Mouse (Mus musculus) midbrain, embryonic 10.5 days (tissue): Measurements from ENCODE around the gene Noto. TPM values are rescaled to one million over a fixed set of nuclear protein-coding genes. Genes with fewer than 3 reads are reported as not detected.

ENCODE experiments used
- DNase-seq: peaks from one replicate; pipeline ENCODE4 v3.0.0-alpha.2; 2017; ENCODE audit warnings: low spot score
- H3K27ac ChIP-seq: fragments of 300-500 bp; sonication (generic); replicated peaks from 2 replicates; pipeline ENCODE4 v1.5.1; 2016; ENCODE audit warnings: mild to moderate bottlenecking
- H3K27me3 ChIP-seq: fragments of 300-500 bp; sonication (generic); 2 replicates; pipeline ENCODE4 v1.6.1; 2016; ENCODE audit warnings: low read depth, mild to moderate bottlenecking; ENCODE audit not compliant: poor library complexity, severe bottlenecking
- H3K36me3 ChIP-seq: fragments of 300-500 bp; sonication (generic); 2 replicates; pipeline ENCODE4 v1.6.1; 2016; ENCODE audit warnings: mild to moderate bottlenecking, moderate library complexity
- H3K4me1 ChIP-seq: fragments of 300-500 bp; sonication (generic); 2 replicates; pipeline ENCODE4 v1.6.1; 2016
- H3K4me3 ChIP-seq: fragments of 300-500 bp; sonication (generic); 2 replicates; pipeline ENCODE4 v1.5.1; 2016; ENCODE audit warnings: mild to moderate bottlenecking, moderate library complexity
- H3K9me3 ChIP-seq: fragments of 300-500 bp; sonication (generic); replicated peaks from 2 replicates; pipeline ENCODE4 v1.6.1; 2016; ENCODE audit warnings: mild to moderate bottlenecking
- WGBS: fragments of 180-500 bp; shearing (Covaris S2); methylation state at CpG from one replicate; pipeline ENCODE4 v1.1.7; 2016; 5-methylcytosine and 5-hydroxymethylcytosine counted together
- polyA plus RNA-seq: library from polyadenylated mRNA; unstranded; fragments of >200 nt; fragmentation: Nextera tagmentation; extraction: Ambion mirVana; gene quantifications from 2 replicates; pipeline ENCODE4 v1.2.1, GENCODE M21; 2016

Gene Noto
- polyA plus RNA-seq, 1 experiment from 2014 or later: not detected

GRCm38 (mm10) chr6:85465381-85465780 is 41.7 kb downstream of the Noto start:
- H3K27me3 ChIP-seq: no peaks in the 10 kb centered on the region
- H3K4me1 ChIP-seq: no peaks in the 10 kb centered on the region
- H3K36me3 ChIP-seq: peaks cover 97% of the 10 kb centered on the region
- no peak overlapping the region for H3K4me3 ChIP-seq
- H3K27ac ChIP-seq: no peak overlapping the region
- no peak for DNase-seq
- no peaks in the 10 kb centered on the region for H3K9me3 ChIP-seq

- whole genome bisulfite sequencing: 82% methylated on average over 5 of the region's 5 CpGs
- no peak for DNase-seq
- H3K36me3 ChIP-seq: peaks cover 54% of the 10 kb centered on the region
These were observed 46.2 kb downstream of the Noto start for GRCm38 (mm10) chr6:85469660-85470430.

GRCm38 (mm10) chr6:85471962-85472361 is 48.3 kb downstream of the Noto start:
- Histone ChIP-seq H3K36me3 (peaks cover 34% of the 10 kb centered on the region), H3K4me1 (0 out of 2 replicates have a peak, but pooled peaks cover 5% of the 10 kb centered on the region), H3K9me3 (no peaks in the 10 kb centered on the region), H3K27ac (no peak overlapping the region), H3K27me3 (no peaks in the 10 kb centered on the region), H3K4me3 (no peak overlapping the region)
- DNase-seq: no peak
- WGBS: 73% methylated on average over 8 of the region's 8 CpGs

More at GRCm38 (mm10) chr6:85469660-85470430, 46.2 kb downstream of the Noto start:
- H3K27me3 ChIP-seq: no peaks in the 10 kb centered on the region
- no peaks in the 10 kb centered on the region for H3K4me1 ChIP-seq
- H3K27ac ChIP-seq: no peak overlapping the region
- H3K4me3 ChIP-seq: no peak overlapping the region
- H3K9me3 ChIP-seq: no peaks in the 10 kb centered on the region

DNA sequence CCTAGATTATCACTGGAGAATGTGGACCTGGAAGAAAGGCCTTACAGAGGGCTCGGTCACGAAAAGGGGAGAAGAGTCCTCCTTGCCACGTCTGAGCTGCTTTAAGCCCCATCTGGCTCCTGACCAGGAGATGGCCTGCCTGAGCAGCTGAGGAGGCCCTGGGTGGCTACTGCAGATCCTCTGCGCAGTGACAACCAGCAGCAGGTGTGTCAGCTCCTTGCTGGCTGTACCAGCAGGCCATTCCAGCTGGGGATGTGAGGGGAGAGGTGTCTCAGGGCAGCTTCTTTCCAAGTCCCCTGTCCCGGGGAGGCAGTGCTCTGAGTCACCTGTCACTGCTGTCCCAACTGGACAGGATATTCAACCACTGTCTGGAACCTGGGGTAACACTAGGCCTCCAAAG is 48.9 kb downstream of the Noto start:
- H3K36me3 ChIP-seq: peaks cover 28% of the 10 kb centered on the region
- no peak overlapping the region for H3K4me3 ChIP-seq
- DNase-seq: no peak
- 48% methylated on average over 5 of the region's 5 CpGs for WGBS
- H3K27me3 ChIP-seq: peaks cover 1% of the 10 kb centered on the region
- no peak overlapping the region for H3K27ac ChIP-seq
- H3K9me3 ChIP-seq: no peaks in the 10 kb centered on the region
- 0 out of 2 replicates have a peak, but pooled peaks cover 5% of the 10 kb centered on the region for H3K4me1 ChIP-seq

GRCm38 (mm10) chr6:85475581-85475980 is 51.9 kb downstream of the Noto start:
- no peak overlapping the region for H3K27ac ChIP-seq
- 87% methylated on average over 3 of the region's 3 CpGs for WGBS
- 0 out of 2 replicates have a peak, but pooled peaks cover 2% of the 10 kb centered on the region for H3K36me3 ChIP-seq
- H3K4me3 ChIP-seq: no peak overlapping the region
- DNase-seq: no peak
- H3K4me1 ChIP-seq: 0 out of 2 replicates have a peak, but pooled peaks cover 7% of the 10 kb centered on the region
- no peaks in the 10 kb centered on the region for H3K9me3 ChIP-seq
- H3K27me3 ChIP-seq: peaks cover 31% of the 10 kb centered on the region

DNA sequence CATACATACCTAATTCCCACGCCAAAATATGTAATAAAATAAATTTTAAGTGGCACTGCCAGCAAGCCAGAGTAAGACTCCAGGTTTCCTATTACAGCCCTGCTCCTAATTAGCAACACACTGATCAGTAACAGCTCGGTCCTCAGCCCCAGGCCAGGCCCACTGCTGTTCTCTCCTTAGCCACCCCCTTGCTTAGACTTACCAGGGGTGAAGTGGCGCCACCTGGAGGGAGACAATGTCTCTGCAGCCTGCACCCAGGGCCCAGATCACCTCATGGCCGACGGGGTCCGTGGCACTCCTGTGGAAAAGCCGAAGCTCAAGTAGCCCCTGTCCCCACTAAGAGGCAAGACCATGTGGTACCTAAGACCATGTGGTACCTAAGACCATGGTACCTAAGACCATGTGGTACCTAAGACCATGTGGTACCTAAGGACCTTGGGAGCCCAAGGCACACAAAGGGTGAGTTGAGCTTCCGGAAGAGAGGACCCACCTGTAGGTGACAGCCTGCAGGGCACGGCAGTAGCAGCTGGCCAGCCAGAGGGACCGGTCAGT is 53.8 kb downstream of the Noto start:
- Histone ChIP-seq H3K27me3 (peaks cover 45% of the 10 kb centered on the region), H3K27ac (no peak overlapping the region), H3K4me3 (no peak overlapping the region), H3K4me1 (0 out of 2 replicates have a peak, but pooled peaks cover 7% of the 10 kb centered on the region), H3K9me3 (no peaks in the 10 kb centered on the region), H3K36me3 (0 out of 2 replicates have a peak, but pooled peaks cover 2% of the 10 kb centered on the region)
- 45% methylated on average over 10 of the region's 10 CpGs for WGBS
- DNase-seq: peak; percentile 33

DNA sequence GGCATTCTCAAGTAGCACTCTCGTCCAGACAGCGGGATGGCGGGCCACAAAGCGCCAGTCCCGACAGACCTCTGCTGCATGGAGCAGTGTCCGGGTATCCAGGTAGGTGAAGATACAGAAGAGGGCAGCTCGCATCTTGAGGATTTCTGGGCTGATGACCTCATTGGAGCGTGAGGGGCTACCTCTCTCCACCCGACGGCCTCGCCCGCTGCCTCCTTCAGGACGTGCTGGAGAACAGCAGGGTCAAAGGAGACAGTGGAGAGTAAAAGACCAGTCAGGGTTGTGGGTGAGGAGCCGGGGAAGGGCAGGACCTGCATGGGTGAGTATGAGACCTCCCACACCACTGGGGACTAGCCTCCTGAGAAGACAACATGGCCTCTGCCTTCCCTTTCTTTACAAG is 54.7 kb downstream of the Noto start:
- Histone ChIP-seq H3K4me3 (no peak overlapping the region), H3K27ac (no peak overlapping the region), H3K4me1 (0 out of 2 replicates have a peak, but pooled peaks cover 7% of the 10 kb centered on the region), H3K27me3 (peaks cover 54% of the 10 kb centered on the region), H3K9me3 (no peaks in the 10 kb centered on the region), H3K36me3 (0 out of 2 replicates have a peak, but pooled peaks cover 2% of the 10 kb centered on the region)
- 44% methylated on average over 14 of the region's 14 CpGs for WGBS
- DNase-seq: no peak

Other genes with a start within 250 kb of the Noto start
- gene Emx1, start 236.4 kb upstream of the Noto start, polyA plus RNA-seq: 2.2 and 3.5 TPM in 2 replicates
- 8.7 and 10.5 TPM in 2 replicates for gene Sfxn5, start 90.5 kb upstream of the Noto start, polyA plus RNA-seq
- 4.2 and 6.4 TPM in 2 replicates for gene Rab11fip5, start 49.3 kb upstream of the Noto start, polyA plus RNA-seq
- gene Smyd5, start 8.1 kb downstream of the Noto start, polyA plus RNA-seq: 75.6 and 83.9 TPM in 2 replicates
- 700 and 751 TPM in 2 replicates for gene Cct7, start 27.6 kb downstream of the Noto start, polyA plus RNA-seq
- 42.8 and 44.9 TPM in 2 replicates for gene Pradc1, start 28.1 kb downstream of the Noto start, polyA plus RNA-seq
- gene Fbxo41, start 79.1 kb downstream of the Noto start, polyA plus RNA-seq: 0.68 and 0.79 TPM in 2 replicates
- gene Egr4, start 89.7 kb downstream of the Noto start, polyA plus RNA-seq: 0.06 TPM in 1 of 2 replicates, not detected in the other
- 9.6 and 10.5 TPM in 2 replicates for gene Alms1, start 163.6 kb downstream of the Noto start, polyA plus RNA-seq